Mouse (Mus musculus) neural tube, postnatal 0 days (tissue): Measurements from ENCODE around the gene Prss40. TPM values are rescaled to one million over a fixed set of nuclear protein-coding genes. Genes with fewer than 3 reads are reported as not detected.

Source experiments
- polyA plus RNA-seq: library from polyadenylated mRNA; unstranded; fragments of >200 nt; fragmentation: Nextera tagmentation; extraction: Ambion mirVana; gene quantifications from 2 replicates; pipeline ENCODE4 v1.2.1, GENCODE M21; 2015

Prss40 gene
- not detected in 2 replicates for polyA plus RNA-seq

GRCm38 (mm10) chr1:34560843-34561242 is at the start of gene Prss40:
TSS of gene Prss40 (minus strand) at chr1:34560943.

GRCm38 (mm10) chr1:34578851-34579781 is 18.4 kb upstream of the Prss40 start, which contains the start of gene Amer3:
TSS of gene Amer3 (plus strand) at chr1:34579657.

GRCm38 (mm10) chr1:34535043-34535698 is 25.6 kb downstream of the Prss40 start, which contains the start of gene Cfc1:
TSS of gene Cfc1 (plus strand) at chr1:34535648.

Other genes with a start within 250 kb of the Prss40 start
- gene Ccdc115, start 121.3 kb downstream of the Prss40 start, polyA plus RNA-seq, result 45.4 and 46.7 TPM in 2 replicates
- gene Imp4, start 121.1 kb downstream of the Prss40 start, polyA plus RNA-seq, result 33.2 and 42.0 TPM in 2 replicates
- gene Ptpn18, start 101.2 kb downstream of the Prss40 start, polyA plus RNA-seq, result 10.0 and 11.2 TPM in 2 replicates
- gene Prss39, start 62.5 kb downstream of the Prss40 start, polyA plus RNA-seq, result not detected in 2 replicates
- gene Cfc1, start 25.3 kb downstream of the Prss40 start, polyA plus RNA-seq, result 0.62 and 0.75 TPM in 2 replicates
- gene Amer3, start 18.7 kb upstream of the Prss40 start, polyA plus RNA-seq, result 16.6 and 20.0 TPM in 2 replicates